Mouse (Mus musculus): Measurements from ENCODE around the gene Ascc2.

GRCm38 (mm10) chr11:4718548-4718947 is 81.0 kb downstream of the Ascc2 start:
- TF ChIP-seq CTCF (IDR thresholded peaks at IDR 0.05; ENCODE audit: extremely low read depth, insufficient read length, insufficient replicate concordance, low read depth, low read length) (no peak), POLR2A (IDR thresholded peaks at IDR 0.05; ENCODE audit: low read depth, low read length) (no peak)

Data from small intestine, adult 2 months (tissue).